Mouse (Mus musculus): ENCODE data around the gene Apip.

Apip gene

DNA sequence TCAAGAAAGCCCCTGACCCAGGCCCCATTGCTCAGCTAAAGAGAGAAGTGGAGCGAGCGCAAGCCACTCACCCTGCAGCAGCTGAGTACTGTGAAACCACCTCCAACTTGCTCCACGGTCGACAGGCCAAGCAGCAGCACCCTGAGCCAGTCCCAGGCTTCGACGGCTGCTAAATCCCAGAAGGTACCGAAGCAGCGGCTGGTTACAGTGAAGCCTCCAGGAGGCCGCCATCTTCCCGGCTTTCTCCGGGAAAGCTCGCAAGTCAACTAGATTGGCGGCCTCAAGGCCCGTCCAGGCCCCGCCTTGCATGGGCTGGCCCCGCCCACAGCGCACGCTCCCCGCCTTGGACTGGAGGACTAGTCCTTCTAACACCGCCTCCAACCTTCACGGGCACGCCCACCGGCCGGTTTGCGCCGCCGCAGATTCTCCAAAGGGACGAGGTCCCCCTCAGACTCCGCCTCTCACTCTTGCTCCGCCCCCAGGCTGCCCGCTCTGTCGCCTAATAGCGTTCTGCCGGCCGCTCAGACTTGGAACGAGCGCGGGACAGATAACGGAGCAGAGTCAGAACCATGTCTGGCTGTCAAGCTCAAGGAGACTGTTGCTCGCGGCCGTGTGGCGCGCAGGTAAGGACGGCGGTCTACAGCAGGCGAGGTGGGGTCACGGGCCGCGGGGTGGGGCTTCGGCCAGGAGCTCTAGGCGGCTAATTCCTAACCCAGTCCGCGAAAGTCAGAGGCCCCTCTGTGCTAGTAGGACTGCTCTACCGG is at the start of gene Apip, which contains the start of gene Pdhx:
TSS of gene Apip (plus strand) at position 457 of the 764 bp plus-strand sequence.
TSS of gene Pdhx (minus strand) at position 295 of the 764 bp plus-strand sequence.
- peak; percentile 100 for DNase-seq (ENCODE audit: low spot score in 2 of 2)

DNA sequence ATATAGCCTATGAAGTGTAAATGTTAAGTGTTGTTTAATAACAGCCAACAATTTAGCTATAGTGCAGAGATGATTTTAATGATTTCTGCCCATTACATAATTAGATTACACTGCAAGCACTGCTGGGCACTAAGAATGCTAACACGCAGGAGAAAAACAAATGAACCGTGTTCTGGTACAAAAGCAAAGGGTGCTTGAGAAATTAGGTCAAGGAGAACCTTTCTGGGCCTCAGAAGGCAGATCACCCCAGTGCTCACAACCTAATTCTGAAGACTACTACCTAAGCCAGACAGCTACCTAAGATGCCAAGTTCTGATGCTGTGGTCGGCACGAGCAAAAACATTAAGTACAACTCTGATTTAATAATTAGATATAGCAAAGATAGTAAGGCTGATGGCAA is 35.6 kb upstream of the Apip start:
- DNase-seq (ENCODE audit: low spot score in 2 of 2) = no peak

DNA sequence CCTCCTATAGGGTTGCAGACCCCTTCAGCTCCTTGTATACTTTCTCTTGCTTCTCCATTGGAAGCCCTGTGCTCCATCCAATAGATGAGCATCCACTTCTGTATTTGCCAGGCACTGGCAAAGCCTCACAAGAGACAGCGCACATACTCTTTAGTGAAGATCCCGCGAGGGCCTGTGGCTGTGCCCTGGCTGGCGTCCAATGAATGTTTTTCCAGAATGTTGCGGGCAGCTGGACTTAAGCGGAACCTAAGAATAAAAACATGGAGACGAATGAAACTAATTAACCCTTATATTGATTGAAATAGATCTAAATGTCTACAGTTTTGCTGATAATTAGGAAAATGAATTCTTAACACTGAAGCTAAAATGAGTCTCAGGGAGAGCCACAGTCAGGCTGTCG is 32.6 kb upstream of the Apip start:
- no peak for DNase-seq (ENCODE audit: low spot score in 2 of 2)

DNA sequence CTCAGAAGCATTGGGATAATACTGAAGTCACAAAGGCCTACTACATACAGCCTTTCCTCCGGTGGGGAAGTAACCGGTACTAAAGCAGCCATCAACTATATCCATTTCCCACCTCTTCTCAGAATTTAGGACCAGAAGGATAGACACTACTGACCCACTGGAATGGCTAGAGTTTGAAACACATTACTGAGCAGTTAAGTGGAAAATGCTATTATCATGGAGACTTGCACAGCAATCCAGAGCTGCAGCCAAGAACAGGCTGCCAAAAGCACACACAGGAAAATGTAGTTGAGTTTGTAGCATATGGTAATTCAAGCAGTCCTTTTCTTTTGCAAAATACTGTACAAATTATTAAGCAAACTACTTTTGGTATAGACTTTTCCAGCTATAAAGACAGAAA is 28.2 kb upstream of the Apip start:
- DNase-seq (ENCODE audit: low spot score in 2 of 2) = no peak

DNA sequence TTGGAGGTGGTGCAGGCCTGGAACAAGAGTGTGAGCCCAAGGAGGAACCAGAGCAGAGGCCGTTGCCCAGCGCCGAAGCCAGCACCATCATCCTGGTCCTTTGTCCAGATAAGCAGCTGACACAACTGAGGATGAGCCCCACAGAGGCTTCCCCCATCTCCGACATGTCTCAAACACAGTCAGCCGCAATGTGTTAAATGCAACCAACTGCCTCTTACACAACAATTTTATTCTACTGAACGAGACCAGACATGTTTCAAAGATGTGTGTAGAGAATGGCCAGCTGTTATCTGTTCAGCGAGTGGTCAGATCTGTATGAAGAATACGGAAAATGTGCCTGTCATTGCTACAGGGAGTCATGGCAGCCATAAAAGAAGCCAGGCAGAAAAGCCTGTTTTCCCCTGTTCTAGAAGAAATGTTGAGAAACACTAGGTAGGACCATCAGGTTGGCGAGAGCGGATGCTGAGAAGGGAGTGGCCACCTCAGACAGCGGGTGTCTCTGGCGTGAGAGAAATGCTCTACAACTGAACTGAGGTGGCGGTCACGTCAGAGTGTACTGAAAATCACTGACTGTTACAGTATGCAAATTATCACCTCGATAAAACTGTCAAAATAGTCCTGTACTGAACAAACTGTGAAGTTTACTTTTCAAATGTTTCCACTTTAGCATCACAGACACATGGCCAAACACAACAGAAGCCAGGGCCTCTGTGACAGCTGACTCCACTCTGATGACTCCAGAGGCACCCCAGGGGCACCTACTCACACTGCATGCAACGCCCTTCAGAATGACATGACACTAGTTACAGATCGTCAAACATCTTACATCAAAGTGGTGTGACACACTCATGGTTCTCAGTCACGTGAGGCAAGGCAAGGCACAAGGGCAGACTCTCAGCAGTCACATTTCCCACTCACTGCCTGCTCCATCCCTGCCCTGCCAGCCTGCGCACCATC is 21.3 kb upstream of the Apip start:
- no peak for DNase-seq (ENCODE audit: low spot score in 2 of 2)

DNA sequence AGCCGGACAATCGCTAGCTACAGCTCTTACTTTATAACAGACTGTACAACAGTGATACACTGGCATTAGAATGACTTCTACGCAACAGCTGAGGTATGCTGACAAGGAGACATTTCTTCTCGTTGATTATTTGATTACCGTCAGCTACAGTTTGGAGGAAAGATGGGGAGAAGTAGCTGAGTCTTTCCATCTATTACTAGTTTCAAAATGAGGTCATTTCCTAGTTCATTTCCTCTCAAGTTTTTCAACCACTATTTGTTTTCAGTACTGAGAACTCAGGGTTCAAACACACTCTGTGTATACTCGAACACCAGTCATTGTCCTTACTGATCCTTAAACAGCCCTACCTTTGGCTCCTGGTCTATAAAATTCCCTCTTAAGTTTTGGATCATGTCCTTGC is 17.7 kb upstream of the Apip start:
- DNase-seq (ENCODE audit: low spot score in 2 of 2) = no peak

DNA sequence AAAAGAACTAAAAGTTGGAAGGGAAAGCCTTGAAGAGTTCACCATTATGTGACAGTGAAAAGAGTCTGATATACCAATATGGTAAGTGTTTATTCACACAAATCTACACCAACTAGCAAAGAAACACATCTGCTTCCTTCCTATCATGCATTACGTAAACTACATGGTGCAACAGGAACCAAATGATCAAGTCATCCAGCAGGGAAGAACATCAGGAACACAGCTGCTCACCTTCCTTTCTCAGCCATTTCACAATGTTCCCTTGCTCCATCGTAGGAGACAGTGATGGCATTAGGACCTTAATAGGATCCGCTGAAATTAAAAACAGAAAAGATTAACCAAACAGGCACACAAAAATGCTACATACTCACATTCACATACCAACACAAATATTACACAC is 15.2 kb upstream of the Apip start:
- no peak for DNase-seq (ENCODE audit: low spot score in 2 of 2)

DNA sequence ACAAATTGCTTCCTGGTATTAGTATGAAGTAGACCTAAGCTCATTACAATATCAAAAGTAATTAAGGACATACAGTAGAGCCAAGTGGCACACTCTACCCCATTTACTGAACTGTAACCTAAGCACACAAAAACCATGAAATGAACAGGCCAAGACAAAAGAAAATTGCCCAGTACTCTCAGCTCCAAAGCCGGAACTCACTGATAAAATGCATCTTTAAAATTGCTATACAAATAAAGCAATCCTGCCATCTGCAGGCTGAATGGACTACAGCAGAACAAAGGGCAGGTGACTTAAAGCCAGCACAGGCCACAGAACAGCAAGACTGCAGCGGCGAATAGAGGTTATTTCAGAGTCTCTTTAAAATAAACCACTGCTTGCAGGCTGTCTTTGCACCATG is 10.6 kb upstream of the Apip start:
- DNase-seq (ENCODE audit: low spot score in 2 of 2) = no peak

DNA sequence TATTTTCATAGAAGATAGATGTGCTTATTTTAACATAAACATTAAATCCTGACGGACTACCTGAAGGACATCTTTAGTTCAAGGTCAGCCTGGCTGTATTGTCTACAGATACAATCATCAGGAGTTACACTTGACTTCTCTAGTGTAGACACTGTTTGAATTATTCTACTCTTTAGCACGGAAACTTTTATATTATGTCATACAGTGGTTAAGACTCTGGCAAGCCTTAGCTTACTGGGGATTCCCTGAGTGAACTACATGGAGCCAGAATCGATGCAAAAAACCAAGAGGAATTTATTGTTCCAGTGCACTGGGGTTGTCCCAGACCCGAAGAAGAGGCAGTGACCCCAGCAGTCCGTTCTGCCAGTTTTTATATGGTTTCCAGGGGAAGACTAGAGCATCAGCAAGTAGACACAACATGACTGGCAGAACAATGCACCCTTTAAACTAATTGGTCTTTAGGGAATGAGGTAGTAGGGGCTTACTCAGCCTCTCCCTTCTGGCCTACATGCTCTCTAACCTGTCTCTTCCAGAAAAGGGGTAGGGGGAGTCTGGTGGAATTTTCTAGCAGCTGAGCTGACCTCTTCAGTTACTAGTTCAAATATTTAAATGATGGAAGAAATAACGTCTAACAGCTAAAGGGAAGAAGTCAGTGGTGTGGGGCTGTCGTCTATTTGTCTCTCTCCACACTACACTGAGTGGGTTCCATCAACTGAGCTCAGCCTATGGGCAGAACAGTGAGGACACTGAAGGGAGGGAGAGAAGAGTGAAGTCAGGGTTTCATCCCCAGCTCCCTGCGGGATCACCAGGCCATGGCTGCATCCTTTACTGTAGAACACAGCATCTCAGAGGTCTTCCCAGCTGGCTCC is 6.6 kb upstream of the Apip start:
- DNase-seq (ENCODE audit: low spot score in 2 of 2) = no peak

DNA sequence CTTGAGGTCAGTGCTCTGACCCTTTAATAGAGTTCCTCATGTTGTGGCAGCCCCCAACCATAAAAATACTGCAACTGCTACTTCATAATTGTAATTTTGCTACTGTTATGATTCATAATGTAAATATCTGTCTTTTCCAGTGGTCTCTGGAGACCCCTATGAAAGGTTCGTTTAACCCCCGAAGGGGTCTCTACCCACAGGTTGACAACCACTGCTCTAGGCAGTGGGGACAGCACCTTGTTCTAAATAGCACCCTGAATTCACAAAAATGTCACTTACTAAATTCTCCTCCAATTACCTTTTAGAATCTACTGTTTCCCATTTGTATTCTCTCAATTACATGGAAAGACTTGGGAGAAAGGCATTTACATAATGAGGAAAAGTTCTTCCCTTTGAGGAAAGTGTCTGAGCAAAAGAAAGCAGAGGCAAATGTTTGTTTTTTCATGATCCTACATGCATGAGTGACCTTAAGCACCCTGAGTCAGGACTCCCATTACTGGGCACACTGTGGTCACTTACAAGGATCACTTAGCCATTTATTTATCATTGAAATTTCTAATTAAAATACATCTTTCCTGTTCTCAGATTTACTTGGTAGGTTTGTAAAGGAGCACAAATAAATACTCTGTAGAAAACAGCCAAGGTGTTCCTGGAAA is 5.8 kb upstream of the Apip start:
- no peak for DNase-seq (ENCODE audit: low spot score in 2 of 2)

DNA sequence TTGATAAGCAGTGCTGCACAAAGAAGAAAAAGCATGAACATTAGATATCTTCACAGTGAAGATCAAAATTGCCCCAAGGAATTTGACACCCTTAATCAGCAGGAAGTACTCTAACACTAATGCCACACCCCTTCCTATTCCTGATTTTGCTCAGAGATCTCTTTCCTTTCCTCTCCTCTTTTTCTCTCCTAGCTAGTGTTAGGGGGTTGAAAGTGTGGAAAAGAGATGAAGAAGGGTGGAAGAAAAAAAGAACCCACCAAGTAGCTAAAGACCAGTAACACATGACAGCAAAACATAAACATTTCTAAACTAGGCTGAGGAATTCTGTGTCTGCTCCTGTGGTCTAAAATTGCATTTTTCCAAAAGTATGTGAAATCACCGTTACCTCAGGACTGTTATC is 4.9 kb upstream of the Apip start:
- DNase-seq (ENCODE audit: low spot score in 2 of 2) = no peak

DNA sequence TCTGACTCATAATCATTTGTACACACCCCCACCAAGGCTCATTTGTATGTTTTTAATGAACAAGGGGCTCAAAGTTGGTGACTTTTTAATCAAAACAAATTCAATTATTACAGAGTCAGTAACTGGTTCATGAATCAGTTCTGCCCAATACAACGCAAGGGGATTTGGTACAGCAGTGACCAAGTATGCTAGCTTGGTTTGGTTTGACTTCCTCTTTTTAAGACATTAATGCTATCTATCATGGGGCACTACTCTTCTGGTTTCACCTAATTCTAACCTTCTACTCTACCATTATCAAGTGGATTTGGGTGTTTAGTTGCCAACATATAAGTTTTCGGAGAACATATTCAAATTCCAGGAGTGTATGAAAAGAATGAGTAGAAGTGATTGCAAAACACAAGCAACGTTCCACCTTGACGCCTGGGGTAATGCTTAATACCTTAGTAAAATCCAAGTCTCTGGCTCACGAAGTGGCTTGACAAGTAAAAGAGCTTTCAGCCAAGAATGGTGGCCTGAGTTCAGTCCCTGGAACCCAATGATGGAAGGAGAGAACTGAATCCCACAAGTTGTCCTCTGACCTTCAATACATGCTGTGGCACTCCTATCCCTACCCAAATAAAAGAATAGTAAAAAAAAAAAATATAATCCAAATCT is 3.6 kb upstream of the Apip start:
- no peak for DNase-seq (ENCODE audit: low spot score in 2 of 2)

DNA sequence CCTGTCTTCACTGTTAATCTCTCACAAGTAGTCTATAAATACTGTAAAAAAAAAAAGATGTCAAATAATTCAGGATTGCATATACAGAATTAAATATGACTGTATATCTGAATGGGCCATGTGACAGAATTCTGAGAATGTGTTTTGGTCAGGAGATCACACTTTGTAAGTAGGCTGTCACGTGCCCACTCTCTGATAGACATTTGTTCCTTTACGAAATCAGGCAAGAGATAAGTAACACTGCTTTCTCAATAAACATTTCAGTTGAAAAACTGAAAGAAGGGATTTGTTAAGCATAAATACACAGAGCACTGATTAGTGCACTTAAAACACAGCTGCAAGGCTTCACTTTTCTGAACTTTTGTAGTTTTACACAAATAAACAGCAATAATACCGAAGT is 2.9 kb upstream of the Apip start:
- DNase-seq (ENCODE audit: low spot score in 2 of 2) = no peak

DNA sequence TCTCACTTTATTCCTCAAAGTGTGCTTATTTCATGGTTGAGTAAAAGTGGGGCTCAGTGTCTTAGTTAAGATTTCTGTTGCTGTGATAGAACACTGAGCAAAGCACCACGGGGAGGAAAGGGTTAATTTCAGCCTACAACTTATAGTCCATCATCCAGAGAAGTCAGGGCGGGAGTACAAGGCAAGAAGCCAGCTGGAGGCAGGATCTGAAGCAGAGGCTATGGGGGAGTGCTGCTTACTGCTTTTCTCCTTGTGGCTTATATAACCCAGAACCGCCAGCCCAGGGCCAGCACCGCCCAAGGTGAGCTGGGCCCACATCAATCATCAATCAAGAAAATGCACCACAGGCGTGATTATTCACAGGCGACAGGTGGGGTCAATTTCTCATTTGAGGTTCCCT is 7.6 kb downstream of the Apip start:
- no peak for DNase-seq (ENCODE audit: low spot score in 2 of 2)

DNA sequence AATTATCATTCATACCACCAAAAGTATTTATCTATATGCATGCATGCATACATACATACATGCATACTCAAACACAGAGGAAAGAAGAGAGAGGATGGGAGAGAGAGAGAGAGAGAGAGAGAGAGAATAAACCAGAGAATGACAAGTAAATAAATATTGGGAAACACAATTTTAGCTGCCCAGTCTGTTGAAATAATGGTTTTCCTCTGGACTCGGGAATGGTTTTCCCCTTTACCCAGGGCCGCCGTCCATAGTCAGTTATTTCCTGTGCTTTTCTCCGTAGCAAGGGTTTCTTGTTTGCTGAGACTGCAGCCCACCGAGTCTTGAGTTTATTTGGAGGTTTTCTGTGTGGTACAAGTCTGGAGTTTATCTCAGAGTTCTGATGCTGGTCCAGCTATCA is 8.2 kb downstream of the Apip start:
- DNase-seq (ENCODE audit: low spot score in 2 of 2) = no peak

DNA sequence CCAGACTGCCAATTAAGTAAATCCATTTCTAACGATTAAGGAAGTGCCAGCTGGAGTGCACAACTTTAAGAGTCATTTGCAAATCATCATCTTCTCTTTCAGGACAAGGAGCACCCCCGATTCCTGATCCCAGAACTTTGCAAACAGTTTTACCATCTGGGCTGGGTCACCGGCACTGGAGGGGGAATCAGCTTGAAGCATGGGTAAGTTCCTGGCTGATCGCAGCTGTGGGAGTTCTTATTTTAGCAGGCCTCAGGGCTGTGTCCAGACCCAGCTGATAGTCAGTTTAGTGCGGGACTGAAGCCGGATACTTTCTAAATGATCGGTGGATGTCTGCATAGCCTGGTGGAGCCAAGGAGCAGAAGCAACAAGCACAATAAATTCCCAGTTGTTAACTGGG is 9.4 kb downstream of the Apip start:
- DNase-seq (ENCODE audit: low spot score in 2 of 2) = no peak

DNA sequence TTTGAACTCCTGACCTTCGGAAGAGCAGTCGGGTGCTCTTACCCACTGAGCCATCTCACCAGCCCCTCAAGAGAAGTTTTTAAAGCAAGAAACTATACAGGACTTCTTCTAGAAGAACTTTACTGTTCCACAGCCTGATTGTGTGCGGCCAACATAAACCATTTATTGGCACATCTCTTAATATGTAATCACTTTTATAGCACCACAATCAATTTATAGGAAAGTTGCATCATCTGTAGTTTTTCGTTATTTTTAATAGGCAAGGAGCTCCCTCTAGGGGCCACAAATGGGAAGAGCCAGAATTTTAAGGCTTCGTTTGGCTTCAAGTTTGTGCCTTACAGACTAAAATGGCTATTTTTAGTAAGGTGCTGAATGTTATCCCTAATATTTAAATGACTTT is 11.0 kb downstream of the Apip start:
- DNase-seq (ENCODE audit: low spot score in 2 of 2) = no peak

DNA sequence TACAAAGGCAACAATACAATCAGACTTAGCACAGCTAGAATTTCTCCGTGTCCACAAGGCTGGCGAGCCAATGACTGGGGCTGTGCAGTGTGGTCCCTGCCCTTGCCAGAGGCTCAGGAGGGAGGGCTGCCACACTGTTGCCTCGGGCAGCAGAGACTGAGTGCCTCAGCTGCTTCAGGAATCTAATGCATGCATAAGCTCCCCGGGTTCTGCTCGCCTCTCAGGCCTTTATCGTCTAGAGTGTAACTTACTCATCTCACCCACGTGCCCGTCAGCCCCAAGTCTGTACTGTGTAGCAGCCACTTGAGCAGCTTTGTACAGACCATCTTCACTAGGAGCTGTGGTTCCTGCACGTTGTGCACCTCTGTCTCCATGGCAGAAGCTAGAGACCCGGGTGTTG is 12.2 kb downstream of the Apip start:
- DNase-seq (ENCODE audit: low spot score in 2 of 2) = no peak

DNA sequence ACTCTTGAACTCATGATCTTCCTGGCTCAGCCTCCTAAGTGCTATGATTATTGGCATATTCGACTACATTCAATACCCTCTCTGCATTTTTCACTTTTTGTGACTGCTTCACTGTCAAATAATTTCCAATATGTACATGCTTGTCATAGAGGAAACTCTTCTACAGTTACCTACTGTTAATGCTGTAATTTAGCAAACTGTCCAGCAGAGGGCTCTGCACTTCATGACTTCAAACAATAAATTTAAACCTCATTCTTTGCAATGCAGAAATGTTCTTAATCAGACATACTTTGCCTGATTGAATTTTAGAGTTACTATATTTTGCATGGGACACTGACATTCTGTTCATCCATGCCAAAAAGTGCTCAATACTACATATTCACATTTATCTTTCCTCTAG is 13.0 kb downstream of the Apip start:
- no peak for DNase-seq (ENCODE audit: low spot score in 2 of 2)

DNA sequence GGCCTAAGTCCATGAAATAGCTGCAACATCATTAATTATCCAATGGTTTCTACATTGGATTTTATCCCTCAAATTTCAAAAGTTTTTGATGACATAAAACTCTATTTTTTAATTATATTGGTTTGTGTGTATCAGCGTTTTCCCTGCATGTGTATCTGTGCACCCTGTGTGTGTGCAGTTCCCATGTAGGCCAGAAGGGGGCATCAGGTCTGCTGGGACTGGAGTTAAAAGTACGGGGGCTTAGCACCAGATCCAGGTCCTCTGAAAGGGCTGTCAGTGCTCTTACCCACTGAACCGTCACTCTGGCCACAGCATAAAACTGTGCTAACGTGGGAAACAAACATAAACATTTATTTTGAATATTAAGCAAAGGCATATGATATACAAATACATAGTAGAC is 14.6 kb downstream of the Apip start:
- no peak for DNase-seq (ENCODE audit: low spot score in 2 of 2)

DNA sequence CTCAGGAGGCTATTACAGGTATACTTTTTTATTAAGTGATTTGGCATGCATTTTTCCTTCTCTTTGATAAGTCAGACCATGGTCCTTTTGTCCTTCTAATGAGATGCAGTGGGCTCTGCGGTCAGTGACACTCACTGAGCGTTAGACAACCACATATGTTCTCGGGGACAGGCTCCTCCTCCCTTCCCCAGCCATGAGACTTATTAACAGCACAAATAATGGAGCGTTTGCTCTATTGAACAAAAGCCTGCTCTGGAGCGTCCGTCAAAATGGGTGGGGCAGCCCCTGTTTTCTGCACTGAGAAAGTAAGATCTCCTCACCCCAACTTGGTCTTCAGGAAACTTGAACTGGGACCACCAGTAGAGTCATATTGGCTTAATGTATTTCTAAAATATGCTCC is 16.0 kb downstream of the Apip start:
- no peak for DNase-seq (ENCODE audit: low spot score in 2 of 2)
